Mouse (Mus musculus): ENCODE data around the gene Disc1.

The Disc1 gene

DNA sequence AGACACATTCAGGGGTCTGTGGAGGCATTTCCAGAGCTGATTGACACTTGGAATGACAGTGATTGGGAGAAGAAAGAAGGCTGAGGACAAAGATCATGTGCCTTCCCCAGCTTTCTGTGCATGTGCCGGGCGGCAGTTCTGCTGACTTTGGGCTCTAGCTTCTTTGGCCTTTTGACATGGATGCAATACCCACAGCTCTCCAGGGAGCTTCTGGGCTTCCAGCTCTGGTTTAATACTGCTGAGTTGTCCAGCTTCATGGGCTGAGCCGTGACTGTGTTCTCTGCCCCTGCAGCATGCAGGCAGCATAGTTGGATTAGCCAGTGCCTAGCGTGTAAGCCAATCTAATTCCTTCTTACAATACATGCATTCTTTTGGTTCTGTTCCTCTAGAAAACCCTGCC, 72.5 kb downstream of the Disc1 start:
- in situ Hi-C loops (cut with MboI, MseI) = no loop called here

DNA sequence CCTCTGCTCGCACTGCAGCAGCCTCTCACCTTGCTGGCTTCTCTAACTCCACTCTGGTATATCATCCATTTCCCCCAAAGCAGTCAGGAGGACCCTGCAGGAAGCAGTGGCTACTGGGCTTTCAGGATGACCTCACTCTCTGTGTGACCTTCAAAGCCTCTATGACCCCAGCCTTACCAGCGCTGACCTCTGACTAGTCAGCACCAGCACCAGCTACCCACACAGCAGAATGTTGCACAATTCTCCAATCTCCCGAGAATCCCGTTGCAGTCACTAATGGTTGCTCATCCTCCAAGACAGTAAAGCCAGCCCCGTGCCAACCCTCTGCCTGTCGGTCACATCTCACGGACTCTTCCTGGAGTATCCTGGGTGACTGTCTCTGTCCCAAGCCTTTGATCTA, 73.6 kb downstream of the Disc1 start:
- in situ Hi-C loops (cut with MboI, MseI) = no loop called here

DNA sequence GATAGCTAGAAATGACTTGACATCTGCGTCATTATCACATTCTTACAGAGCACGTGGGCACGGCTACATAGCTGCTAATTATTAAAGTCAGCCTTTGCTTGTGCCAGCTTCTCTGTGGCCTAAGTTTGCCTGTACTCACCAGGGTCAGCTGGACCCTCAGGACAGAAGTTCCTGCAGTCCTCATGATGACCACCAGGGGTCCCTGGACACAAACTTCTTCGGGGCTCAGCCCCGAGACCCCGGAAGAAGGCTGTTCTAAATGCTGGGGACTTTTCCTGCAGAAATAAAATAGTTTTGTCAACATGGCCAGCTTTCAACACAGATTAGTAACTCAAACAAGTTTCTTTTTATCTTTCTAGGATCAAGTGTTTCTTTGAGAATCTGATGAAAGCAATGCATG, 74.3 kb downstream of the Disc1 start:
- in situ Hi-C loops (cut with MboI, MseI) = no loop called here

DNA sequence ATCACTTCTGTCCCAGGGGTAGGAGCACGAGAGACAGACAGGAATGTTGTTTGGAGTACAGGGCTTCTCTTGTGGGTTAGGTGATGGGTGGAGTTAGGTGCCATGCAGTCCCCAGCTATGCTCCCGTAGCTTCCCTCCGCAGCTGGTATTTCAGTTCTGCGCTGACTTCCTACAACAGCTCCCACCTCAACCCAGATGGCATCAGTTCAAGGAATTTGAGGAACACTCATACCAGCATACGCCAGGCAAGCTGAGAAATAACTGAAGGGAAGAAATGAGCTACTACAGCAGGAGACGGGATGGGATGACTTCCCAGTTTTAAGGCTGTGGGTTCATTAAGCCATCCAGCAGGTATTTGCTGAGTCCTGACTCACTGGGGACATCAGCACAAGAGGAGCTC, 76.8 kb downstream of the Disc1 start:
- in situ Hi-C loops (cut with MboI, MseI) = no loop called here

- in situ Hi-C loops (cut with MboI, MseI) = no loop called here
These were observed 77.3 kb downstream of the Disc1 start for GRCm38 (mm10) chr8:125131265-125131664.

DNA sequence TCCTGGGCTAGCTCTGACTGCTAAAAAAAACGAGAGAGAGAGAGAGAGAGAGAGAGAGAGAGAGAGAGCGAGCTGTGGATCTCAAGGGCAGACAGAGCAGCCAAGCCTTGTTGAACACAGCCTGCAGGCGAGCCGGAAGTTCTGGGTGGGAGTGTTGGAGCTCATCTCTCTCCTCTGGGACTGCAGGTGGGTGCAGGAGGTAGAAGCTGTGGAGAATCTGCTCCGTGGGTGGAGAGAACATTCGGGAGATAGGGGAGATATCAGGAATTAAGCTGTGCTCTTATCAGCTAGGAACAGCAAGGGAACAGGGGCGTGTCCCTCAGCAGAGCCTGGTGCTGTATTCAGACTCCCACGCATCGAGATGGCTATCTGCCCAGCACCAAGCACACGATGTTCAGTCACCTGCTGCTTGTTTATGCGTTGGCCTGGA, 79.7 kb downstream of the Disc1 start:
- in situ Hi-C loops (cut with MboI, MseI) = no loop called here

GRCm38 (mm10) chr8:125134876-125135275, 80.9 kb downstream of the Disc1 start:
- in situ Hi-C loops (cut with MboI, MseI) = no loop called here

DNA sequence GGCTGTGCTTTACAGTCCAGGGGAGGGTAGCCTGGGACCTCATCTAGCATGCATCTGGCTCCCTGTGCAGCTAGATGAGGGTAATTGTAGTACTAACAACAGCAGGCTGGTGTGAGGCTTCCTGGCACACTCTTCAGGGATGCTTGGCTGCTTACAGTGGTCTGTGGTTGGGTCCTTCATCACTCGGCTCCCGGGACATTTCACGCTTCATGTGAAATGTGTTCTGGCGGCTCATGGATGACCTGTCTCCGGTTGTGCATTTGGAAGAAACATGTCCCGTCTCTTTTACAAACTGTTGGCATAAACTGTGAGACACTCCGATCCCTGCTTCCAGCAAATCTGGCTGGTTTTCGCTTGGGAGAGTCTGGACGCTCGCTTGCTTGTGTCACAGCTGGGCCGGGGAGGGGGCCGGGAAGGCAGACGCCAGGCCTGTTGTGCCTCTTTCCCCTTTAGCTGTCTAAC, 85.7 kb downstream of the Disc1 start:
- in situ Hi-C loops (cut with MboI, MseI) = no loop called here

- in situ Hi-C loops (cut with MboI, MseI) = no loop called here
These were observed 87.0 kb downstream of the Disc1 start for GRCm38 (mm10) chr8:125140965-125141364.

GRCm38 (mm10) chr8:125156863-125157640, 103.1 kb downstream of the Disc1 start:
- in situ Hi-C loops (cut with MboI, MseI) = no loop called here

DNA sequence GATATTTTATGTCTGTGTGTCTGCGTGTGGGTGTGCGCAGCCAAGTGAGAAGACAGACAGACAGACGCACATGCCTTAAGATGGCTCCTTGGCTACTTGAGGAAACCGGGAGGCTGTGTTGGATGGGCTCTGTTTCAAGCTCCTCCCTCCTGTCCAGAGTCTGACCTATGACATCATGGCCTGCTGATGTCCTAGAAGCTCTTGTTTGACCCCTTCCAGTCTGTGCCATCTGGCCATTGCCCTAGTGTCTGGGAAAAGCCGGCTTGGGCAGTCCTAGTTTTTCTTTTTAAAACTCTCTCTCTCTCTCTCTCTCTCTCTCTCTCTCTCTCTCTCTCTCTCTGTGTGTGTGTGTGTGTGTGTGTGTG, 103.6 kb downstream of the Disc1 start:
- in situ Hi-C loops (cut with MboI, MseI) = no loop called here

- in situ Hi-C loops (cut with MboI, MseI) = no loop called here
These were observed 105.4 kb downstream of the Disc1 start for GRCm38 (mm10) chr8:125159387-125159786.

- in situ Hi-C loops (cut with MboI, MseI) = no loop called here
These were observed 109.5 kb downstream of the Disc1 start for GRCm38 (mm10) chr8:125163491-125163890.

GRCm38 (mm10) chr8:125163906-125164305, 109.9 kb downstream of the Disc1 start:
- in situ Hi-C loops (cut with MboI, MseI) = no loop called here

DNA sequence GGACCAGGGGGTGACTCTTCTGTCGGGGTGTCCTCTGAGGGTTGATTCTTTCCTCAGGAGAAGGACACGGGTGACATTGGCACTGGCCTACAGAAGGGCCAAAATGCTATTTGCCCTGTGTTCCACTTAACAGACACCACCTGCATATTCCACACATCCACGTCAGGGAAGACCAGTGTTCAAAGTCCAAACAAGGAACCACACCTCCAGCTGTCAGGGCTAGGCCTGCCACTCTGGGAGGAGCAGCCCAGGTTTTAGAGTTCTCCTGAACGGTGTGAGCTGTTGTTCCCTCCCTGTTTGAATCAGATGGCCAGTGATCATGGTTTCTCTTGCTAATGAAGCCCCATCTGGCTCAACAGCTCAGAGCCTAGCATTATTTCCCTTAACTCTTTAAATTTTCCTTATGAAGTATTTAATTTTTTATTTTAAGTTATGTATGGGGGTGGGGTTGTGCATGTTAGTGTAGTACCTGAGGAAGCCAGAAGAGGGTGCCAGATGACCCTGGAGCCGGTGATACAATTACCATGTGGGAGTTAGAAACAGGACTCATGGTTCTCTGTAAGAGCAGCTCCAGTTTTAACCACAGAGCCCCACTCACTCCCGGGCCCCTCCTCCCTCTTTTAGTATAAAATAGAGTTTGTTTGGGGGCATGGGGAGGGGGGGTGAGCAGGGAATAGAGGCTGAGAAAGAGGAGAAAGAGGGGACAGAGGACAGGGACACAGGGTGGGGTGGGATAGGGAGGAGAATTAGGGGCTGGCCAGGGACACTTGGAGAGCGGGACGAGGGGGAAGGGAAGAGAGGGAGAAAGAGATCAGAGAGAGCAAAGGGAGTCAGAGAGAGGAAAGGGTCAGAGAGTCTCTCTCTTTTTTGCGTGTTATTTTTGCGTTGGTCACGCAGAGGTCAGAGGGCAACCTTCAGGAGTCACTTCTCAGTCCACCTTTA, 111.8 kb downstream of the Disc1 start:
- in situ Hi-C loops (cut with MboI, MseI) = no loop called here

DNA sequence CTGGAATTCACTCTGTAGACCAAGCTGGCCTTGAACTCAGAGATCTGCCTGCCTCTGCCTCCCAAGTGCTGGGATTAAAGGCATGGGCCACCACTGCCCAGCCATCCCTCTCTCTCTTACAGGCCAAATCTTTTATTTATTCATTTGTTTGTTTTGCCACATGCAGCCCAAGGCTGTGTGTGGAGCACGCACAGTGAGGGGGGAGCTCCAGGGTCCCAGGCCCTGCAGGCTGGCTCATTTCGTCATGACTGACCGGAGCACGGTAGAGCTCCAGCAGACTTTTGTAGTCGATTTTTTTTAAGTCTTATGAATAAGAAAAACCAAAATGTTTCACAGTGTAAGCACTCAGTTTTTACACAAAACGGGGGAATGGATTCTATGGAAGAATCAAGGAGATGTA, 112.5 kb downstream of the Disc1 start:
- in situ Hi-C loops (cut with MboI, MseI) = no loop called here

DNA sequence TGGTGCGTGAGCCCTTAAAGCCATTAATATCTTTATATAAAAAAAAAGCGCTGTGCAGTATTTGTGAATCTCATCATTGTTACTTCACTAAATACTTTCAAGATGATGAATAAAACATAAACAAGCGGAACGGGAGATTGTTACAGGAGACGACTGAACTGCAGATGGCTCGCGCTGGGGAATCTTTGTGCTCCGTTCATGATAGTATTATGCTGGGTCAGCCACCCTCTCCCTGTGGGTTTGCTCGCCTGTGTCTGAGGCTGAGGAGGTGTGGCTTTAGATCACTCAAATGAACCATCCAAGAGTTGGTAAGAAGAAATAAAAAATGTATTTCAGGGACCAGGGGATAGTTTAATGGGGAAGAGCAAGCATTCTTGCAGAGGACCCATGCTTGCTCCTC, 113.0 kb downstream of the Disc1 start:
- in situ Hi-C loops (cut with MboI, MseI) = no loop called here

- in situ Hi-C loops (cut with MboI, MseI) = no loop called here
These were observed 115.6 kb downstream of the Disc1 start for GRCm38 (mm10) chr8:125169628-125170027.

GRCm38 (mm10) chr8:125171531-125171930, 117.5 kb downstream of the Disc1 start:
- in situ Hi-C loops (cut with MboI, MseI) = no loop called here

DNA sequence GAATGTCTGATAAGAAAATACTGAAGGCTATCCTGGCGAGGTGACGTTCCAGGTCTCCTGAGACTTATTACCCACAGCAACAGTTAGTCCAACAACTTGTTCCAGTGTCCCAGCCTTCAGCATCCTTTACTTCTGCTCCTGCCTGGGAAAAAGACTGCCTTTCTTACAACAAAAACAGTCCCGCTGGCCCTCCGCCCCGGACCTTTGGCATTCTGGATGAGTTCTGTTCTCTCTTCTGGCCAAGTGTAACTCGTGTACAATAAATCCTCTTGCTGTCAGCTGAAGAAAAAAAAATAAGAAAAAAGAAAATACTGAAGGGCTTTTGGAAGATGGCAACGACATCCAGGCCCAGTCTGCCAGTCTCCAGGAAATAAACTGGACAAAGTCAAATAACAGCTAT, 120.2 kb downstream of the Disc1 start:
- in situ Hi-C loops (cut with MboI, MseI) = no loop called here

DNA sequence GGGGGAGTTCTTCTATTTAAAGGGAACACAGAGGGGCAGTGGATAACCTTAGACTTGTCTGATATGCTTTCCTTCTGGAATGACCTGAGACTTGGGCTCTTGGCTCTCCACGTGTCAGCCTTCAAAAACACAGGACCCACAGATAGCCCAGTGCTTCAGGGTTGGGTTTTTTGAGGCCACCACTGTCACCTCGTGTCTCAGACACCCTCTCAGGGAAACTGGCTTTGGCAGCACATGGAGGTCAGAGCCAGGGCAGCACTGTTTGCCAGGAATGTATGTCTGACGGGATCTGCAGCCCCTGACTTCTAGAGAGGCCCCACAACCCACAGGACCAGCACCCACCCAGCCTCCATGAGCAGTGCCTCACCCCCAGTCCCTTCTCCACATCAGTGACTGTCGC, 120.9 kb downstream of the Disc1 start:
- in situ Hi-C loops (cut with MboI, MseI) = no loop called here

DNA sequence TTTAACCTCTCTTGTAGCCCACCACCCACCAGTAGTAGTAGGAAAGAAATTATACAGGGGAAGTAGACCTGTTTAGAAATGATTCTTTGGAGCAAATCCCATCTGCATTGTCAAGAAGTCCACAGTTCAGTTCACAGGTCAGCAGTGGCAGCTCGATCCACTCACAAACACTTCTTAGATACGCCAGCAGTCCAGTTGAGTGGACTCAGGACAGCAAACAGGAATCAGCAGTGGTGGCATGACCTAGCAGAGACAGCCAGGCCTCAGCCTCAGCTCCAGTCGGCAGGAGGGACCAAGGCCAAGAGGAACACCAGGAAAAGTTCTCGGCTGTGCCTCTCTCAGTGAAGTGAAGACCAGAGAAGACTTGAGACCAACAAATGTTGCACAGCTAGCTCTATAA, 121.7 kb downstream of the Disc1 start:
- in situ Hi-C loops (cut with MboI, MseI) = no loop called here

DNA sequence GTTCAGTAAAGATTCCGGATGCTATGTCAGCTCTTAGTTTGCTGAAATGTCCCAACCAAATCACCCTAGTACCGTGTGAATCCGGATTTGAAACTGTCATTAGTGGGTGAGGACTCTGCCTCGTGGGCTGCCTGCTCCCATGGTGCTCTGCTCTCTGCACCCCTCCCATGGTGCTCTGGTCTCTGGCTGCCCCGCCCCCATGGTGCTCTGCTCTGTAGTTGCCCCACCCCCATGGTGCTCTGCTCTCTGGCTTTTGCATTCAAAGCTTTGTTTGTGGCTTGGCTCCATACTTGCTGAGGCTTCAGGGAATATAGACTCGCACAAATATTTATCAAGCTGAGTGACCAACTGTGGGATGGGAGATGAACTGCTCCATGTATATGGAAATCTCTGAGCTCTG, 123.1 kb downstream of the Disc1 start:
- in situ Hi-C loops (cut with MboI, MseI) = no loop called here

Data from regulatory T cell (primary cell).